Mouse (Mus musculus) heart, embryonic 11.5 days (tissue): ENCODE results near the gene Ces1a. TPM values are rescaled to one million over a fixed set of nuclear protein-coding genes. Genes with fewer than 3 reads are reported as not detected.
A peak's percentile ranks its signal among the peaks of the same experiment; 100 is the strongest.

Experiments
- ATAC-seq: fragments of 200-750 bp; cut with Nextera tagmentation; replicated peaks from 2 replicates; pipeline ENCODE4 v1.8.0; 2017; ENCODE audit warnings: moderate library complexity; ENCODE audit not compliant: insufficient number of reproducible peaks, low FRiP score, low TSS enrichment
- H3K27ac ChIP-seq: fragments of 300-500 bp; sonication (generic); 2 replicates; pipeline ENCODE4 v1.5.1; 2014; ENCODE audit warnings: mild to moderate bottlenecking, low read depth, low read length
- H3K27me3 ChIP-seq: fragments of 300-500 bp; sonication (generic); 2 replicates; pipeline ENCODE4 v1.6.1; 2014; ENCODE audit warnings: mild to moderate bottlenecking, low read length, mixed read lengths; ENCODE audit not compliant: control insufficient read depth, insufficient read depth
- H3K36me3 ChIP-seq: fragments of 300-500 bp; sonication (generic); 2 replicates; pipeline ENCODE4 v1.6.1; 2014; ENCODE audit warnings: mild to moderate bottlenecking, low read length, moderate library complexity, mixed read lengths; ENCODE audit not compliant: control insufficient read depth, insufficient read depth
- H3K4me1 ChIP-seq: fragments of 300-500 bp; sonication (generic); 2 replicates; pipeline ENCODE4 v1.6.1; 2014; ENCODE audit warnings: low read length; ENCODE audit not compliant: control insufficient read depth, insufficient read depth
- H3K4me2 ChIP-seq: fragments of 300-500 bp; sonication (generic); 2 replicates; pipeline ENCODE4 v1.6.1; 2014; ENCODE audit warnings: mild to moderate bottlenecking, moderate library complexity
- H3K4me3 ChIP-seq: fragments of 300-500 bp; sonication (generic); 2 replicates; pipeline ENCODE4 v1.5.1; 2014; ENCODE audit warnings: low read depth, low read length
- H3K9ac ChIP-seq: fragments of 300-500 bp; sonication (generic); 2 replicates; pipeline ENCODE4 v1.6.1; 2014; ENCODE audit warnings: mild to moderate bottlenecking, low read depth, low read length, moderate library complexity
- H3K9me3 ChIP-seq: fragments of 300-500 bp; sonication (generic); replicated peaks from 2 replicates; pipeline ENCODE4 v1.6.1; 2016; ENCODE audit warnings: low read length; ENCODE audit not compliant: control insufficient read depth
- WGBS: fragments of 180-500 bp; shearing (Covaris S2); extraction: QIAGEN DNeasy Blood & Tissue Kit; methylation state at CpG from one replicate; pipeline ENCODE4 v1.1.7; 2014; ENCODE audit not compliant: insufficient replicate concordance; 5-methylcytosine and 5-hydroxymethylcytosine counted together
- polyA plus RNA-seq: library from polyadenylated mRNA; unstranded; fragments of >200 nt; fragmentation: Nextera tagmentation; extraction: Ambion mirVana; gene quantifications from 2 replicates; pipeline ENCODE4 v1.2.1, GENCODE M21; 2014

Ces1a gene
- polyA plus RNA-seq = not detected in 2 replicates

DNA sequence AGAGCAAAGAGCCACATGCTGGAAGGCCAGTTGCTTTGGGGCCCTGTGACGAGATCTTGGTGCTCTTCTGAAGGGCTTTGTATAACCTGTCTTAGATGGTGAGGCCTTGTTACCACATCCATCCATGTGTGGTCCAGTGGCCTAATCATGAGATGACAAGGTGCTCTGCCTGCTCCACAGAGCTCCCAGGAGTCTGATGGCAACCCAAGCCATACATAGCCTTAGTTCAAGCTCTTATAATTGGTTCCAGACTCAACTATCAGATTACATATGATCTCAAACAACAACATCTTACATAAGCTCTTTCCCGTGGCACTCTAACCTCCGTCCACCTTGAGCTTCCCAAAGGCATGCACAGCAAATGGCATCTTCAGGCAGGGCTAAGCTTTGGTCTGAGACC, at the start of gene Ces1a:
Ces1a (minus strand) TSS at position 101 of the 400 bp plus-strand sequence.
- H3K36me3 ChIP-seq = no peaks in the 10 kb centered on the region
- WGBS = 76% methylated on average over 3 of the region's 3 CpGs
- no peaks in the 10 kb centered on the region for H3K9me3 ChIP-seq
- H3K9ac ChIP-seq = no peak within 1 kb of the TSS
- ATAC-seq = no peak
- H3K4me2 ChIP-seq = no peak within 1 kb of the TSS
- no peaks in the 10 kb centered on the region for H3K4me1 ChIP-seq
- H3K27me3 ChIP-seq = no peaks in the 10 kb centered on the region
- H3K4me3 ChIP-seq = no peak within 1 kb of the TSS
- H3K27ac ChIP-seq = no peak within 1 kb of the TSS

DNA sequence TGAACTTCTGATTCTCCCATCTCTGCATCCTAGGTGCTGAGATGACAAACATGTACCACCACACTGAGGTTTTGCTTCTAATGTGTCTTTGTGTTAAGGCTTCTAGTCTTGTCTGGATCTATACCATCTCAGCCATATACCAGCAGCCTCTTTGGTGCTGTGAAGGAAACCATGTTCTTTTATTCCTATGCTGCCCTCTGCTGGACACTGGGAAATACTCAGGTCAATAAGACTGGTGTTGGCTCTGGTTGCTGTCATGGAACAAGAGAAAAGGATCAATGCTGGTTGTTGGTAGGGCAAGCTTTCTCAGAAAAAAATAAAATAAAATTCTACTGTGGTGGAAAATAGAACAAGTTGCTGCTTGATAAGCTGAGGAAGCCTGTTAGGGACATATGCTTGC, 47.4 kb upstream of the Ces1a start:
- no peak overlapping the region for H3K4me3 ChIP-seq
- H3K27me3 ChIP-seq = no peaks in the 10 kb centered on the region
- ATAC-seq = no peak
- H3K4me1 ChIP-seq = no peaks in the 10 kb centered on the region
- H3K27ac ChIP-seq = no peak overlapping the region
- H3K9me3 ChIP-seq = no peaks in the 10 kb centered on the region
- H3K4me2 ChIP-seq = no peak overlapping the region
- H3K36me3 ChIP-seq = no peaks in the 10 kb centered on the region
- H3K9ac ChIP-seq = no peak overlapping the region

DNA sequence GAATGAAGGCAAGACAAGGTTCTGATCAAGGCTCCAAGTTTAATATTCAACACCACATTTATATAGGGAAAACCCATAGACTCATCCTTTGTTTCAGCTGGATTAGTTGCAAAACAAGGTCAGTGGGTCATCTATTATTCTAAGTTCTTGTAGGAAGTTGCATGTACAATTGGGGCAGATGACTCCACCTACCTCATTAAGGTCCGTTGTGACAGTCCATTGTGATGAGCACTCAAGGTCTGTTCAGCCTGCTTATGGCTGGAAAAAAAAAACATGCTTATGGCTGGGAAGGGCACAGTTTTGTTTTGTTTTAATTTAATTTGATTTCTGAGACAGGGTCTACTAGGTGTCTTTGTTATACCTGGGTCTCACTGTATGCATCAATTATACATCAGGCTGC, 43.3 kb upstream of the Ces1a start:
- ATAC-seq = no peak
- Histone ChIP-seq H3K9ac (no peak overlapping the region), H3K9me3 (no peaks in the 10 kb centered on the region), H3K4me1 (no peaks in the 10 kb centered on the region), H3K4me2 (no peak overlapping the region), H3K27me3 (no peaks in the 10 kb centered on the region), H3K4me3 (no peak overlapping the region), H3K27ac (no peak overlapping the region), H3K36me3 (no peaks in the 10 kb centered on the region)
- 68% methylated on average over 1 of the region's 1 CpGs for WGBS

DNA sequence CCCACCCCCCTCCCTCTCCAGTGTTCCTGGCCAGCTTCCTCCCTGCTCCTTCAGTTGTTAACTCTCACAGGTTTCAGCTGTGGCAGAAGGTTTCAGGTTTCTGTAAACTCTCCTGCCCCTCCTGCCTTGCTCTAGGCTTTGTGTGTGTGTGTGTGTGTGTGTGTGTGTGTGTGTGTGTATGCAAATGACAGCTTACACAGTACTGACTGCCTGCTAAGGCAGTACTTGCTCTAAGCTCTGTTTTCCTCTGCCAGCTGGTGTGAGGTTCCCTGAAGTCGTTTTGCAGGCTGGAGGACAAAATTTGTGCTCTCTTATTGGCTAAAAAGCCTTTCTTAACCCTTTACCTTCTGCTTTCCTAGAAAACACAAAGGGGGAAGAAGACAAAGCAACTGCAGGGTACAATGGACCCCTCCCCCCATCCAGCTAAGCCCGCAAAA, 40.7 kb upstream of the Ces1a start:
- Histone ChIP-seq H3K36me3 (no peaks in the 10 kb centered on the region), H3K9me3 (no peaks in the 10 kb centered on the region), H3K4me1 (no peaks in the 10 kb centered on the region), H3K9ac (no peak overlapping the region), H3K4me2 (no peak overlapping the region), H3K27ac (no peak overlapping the region), H3K27me3 (no peaks in the 10 kb centered on the region), H3K4me3 (no peak overlapping the region)
- no peak for ATAC-seq
- WGBS = 15% methylated on average over 2 of the region's 2 CpGs

DNA sequence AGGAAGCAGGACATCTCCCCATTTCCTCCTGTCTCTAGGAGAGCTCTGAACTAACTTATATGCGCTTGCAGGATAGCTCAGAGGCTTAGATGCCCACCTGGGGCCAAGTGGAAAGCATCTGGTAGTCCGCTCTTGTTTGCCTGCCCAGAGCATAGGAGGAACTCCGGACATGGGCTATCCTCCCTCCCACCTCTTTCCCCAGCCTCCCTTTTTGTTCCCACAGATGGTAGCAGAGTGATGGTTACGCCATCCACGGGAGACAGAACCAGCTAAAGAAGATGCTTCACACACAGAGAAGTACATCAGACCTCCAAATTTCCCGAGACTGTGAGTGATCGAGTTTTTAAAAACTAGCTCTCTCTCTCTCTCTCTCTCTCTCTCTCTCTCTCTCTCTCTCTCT, 40.2 kb upstream of the Ces1a start:
- ATAC-seq = no peak
- Histone ChIP-seq H3K27me3 (no peaks in the 10 kb centered on the region), H3K9me3 (no peaks in the 10 kb centered on the region), H3K36me3 (no peaks in the 10 kb centered on the region), H3K27ac (no peak overlapping the region), H3K9ac (no peak overlapping the region), H3K4me3 (no peak overlapping the region), H3K4me1 (no peaks in the 10 kb centered on the region), H3K4me2 (peak overlapping the region; percentile 27; the same call in 1 of the 2 replicates)
- 26% methylated on average over 7 of the region's 7 CpGs for WGBS

DNA sequence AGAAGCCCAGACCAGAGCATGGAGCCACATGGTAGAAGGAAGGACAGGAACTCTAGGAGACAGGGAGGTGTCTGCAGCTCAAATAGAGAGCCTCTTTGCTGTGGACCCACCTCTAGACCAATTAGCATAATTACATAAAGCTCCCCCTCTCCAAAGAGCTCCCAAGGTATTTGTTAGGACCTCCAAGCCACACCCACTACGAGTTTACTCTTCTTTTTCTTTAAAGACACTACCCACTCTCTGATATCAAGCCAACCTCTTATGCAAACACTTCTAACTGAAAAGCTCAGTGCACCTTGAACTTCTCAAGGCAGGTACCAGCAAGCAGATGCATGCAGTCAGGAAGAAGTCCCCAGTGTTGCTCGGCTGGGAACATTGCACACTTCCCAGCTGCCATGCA, 31.9 kb upstream of the Ces1a start, which contains the start of gene Ces1b:
Ces1b (minus strand) TSS at position 131 of the 400 bp plus-strand sequence.
- Histone ChIP-seq H3K9ac (no peak within 1 kb of the TSS), H3K4me2 (no peak within 1 kb of the TSS), H3K27me3 (no peaks in the 10 kb centered on the region), H3K4me3 (no peak within 1 kb of the TSS), H3K36me3 (no peaks in the 10 kb centered on the region), H3K27ac (no peak within 1 kb of the TSS), H3K9me3 (no peaks in the 10 kb centered on the region), H3K4me1 (no peaks in the 10 kb centered on the region)
- ATAC-seq = no peak
- 66% methylated on average over 2 of the region's 2 CpGs for WGBS

DNA sequence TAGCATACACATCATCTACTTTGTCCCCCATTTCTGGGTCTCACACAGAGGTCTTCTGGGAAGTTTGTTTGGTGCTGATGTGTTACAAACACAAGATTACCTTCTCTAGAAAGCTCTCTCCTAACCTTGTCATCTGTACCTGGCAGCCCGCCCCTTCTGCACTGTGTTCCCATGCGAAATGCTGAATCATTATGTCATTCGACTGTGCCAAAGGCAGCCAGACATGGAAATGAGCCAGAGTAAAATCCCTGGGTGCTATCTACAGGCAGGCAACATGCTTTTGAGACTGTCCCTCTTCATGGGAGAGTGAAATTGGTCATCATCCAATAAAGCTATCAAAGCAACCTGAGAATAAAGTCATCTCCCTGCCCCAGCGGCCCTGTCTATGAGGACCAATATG, 27.3 kb upstream of the Ces1a start:
- no peaks in the 10 kb centered on the region for H3K27me3 ChIP-seq
- H3K4me1 ChIP-seq = no peaks in the 10 kb centered on the region
- WGBS = 86% methylated on average over 4 of the region's 4 CpGs
- no peaks in the 10 kb centered on the region for H3K9me3 ChIP-seq
- no peak overlapping the region for H3K9ac ChIP-seq
- H3K4me3 ChIP-seq = no peak overlapping the region
- no peak for ATAC-seq
- H3K36me3 ChIP-seq = no peaks in the 10 kb centered on the region
- no peak overlapping the region for H3K4me2 ChIP-seq
- no peak overlapping the region for H3K27ac ChIP-seq

DNA sequence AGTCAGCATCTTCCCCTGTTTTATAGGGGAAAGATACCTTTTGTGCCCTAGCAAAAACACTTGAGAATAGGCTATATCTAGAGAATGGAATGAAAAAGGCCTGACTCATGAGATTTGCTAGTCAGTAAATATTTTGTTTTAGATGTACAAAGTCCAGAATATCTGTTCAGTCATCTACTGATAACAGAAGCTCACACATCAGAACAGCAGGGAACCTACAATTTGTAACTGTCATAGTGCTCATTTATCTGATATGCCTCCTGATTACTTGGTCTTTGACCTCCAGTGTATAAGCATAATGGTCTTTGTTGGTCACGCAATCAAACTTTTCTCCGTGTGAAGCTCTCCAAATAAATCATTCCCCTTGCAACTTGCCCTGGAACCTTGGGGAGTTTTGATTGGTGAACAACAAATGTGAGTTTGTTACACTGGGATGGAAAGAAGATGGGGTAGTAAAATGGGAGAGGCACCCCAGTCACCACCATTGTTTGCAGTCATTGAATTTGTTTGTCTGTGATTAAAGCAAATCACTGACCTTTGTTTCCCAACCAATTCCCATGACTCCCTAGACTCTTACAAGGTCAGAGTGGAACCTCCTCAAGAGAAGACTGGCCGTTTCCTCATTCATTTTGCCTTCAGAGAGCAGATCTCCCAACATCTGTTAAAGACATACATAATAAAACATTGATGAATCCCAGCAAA, 15.6 kb upstream of the Ces1a start:
- H3K9ac ChIP-seq = no peak overlapping the region
- H3K27me3 ChIP-seq = no peaks in the 10 kb centered on the region
- WGBS = 75% methylated on average over 3 of the region's 3 CpGs
- H3K4me1 ChIP-seq = no peaks in the 10 kb centered on the region
- no peaks in the 10 kb centered on the region for H3K9me3 ChIP-seq
- H3K27ac ChIP-seq = no peak overlapping the region
- ATAC-seq = no peak
- no peak overlapping the region for H3K4me3 ChIP-seq
- H3K36me3 ChIP-seq = no peaks in the 10 kb centered on the region
- H3K4me2 ChIP-seq = no peak overlapping the region

DNA sequence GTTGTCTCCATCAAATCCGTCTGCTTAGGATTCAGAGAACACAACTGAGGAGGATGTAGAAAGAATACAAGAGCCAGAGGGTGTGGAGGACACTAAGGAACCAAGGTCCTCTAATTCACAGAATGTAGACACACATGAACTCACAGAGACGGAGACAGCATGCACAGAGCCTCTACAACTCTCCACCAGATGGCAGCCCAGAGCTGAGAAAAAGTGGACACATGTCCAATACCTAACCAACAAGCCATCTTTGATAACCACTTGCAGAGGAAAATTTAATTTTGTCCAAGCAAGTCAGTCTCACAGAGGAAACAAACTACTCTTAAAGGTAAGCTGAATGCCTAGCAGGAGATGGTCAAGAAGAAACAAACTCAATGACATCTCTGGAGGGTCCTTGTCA, 11.2 kb upstream of the Ces1a start:
- H3K9ac ChIP-seq = no peak overlapping the region
- H3K4me3 ChIP-seq = no peak overlapping the region
- H3K4me1 ChIP-seq = peaks cover 4% of the 10 kb centered on the region; the same call in 1 of the 2 replicates
- H3K9me3 ChIP-seq = no peaks in the 10 kb centered on the region
- H3K4me2 ChIP-seq = no peak overlapping the region
- no peak for ATAC-seq
- H3K27ac ChIP-seq = no peak overlapping the region
- no peaks in the 10 kb centered on the region for H3K27me3 ChIP-seq
- WGBS = 26% methylated on average over 2 of the region's 2 CpGs
- no peaks in the 10 kb centered on the region for H3K36me3 ChIP-seq
